Comparison of ENCODE assay signal across 12 mouse cellular contexts in genomic region chr1:194651987-194652386, GRCm38 (mm10). TPM values are rescaled to one million over a fixed set of nuclear protein-coding genes. Genes with fewer than 3 reads are reported as not detected.
DNase-seq lines count a peak whose midpoint lies in the region; ATAC-seq lines count a peak whose summit lies in the region.
"Had no signal": no experiment of that assay in that cellular context is flagged by ENCODE, and none has a peak within 500 bp of the region (broad histone marks: within the 10 kb centered on the region; RNA-seq: fewer than 3 reads in every experiment).

No protein-coding gene starts in this region.

- DNase-seq in liver, result no peak
- DNase-seq in kidney, postnatal 25 days, result peak; percentile 42 to 83
- no peak for DNase-seq in thymus, postnatal 36 days
- DNase-seq in left cerebral cortex, adult 8-10 months (ENCODE audit: low spot score in 2 of 2), result no peak
- DNase-seq: cerebellum, adult 2 months; liver, embryonic 13.5 days had no signal

- H3K4me1 ChIP-seq in liver, embryonic 12.5 days, result no peaks in the 10 kb centered on the region
- peaks cover 12% of the 10 kb centered on the region for H3K4me1 ChIP-seq in heart, embryonic 12.5 days (replicated peaks)
- no peaks in the 10 kb centered on the region for H3K4me1 ChIP-seq in stomach, embryonic 16.5 days (ENCODE audit: control insufficient read depth, insufficient read depth, low read length)
- H3K4me1 ChIP-seq: liver, embryonic 13.5 days had no signal

- 55% methylated on average over 3 of the region's 3 CpGs for WGBS in liver, embryonic 12.5 days (ENCODE audit: insufficient replicate concordance)
- 33% methylated on average over 3 of the region's 3 CpGs for WGBS in heart, embryonic 12.5 days
- 74% methylated on average over 3 of the region's 3 CpGs for WGBS in stomach, embryonic 16.5 days

- no peak overlapping the region for H3K4me2 ChIP-seq in liver, embryonic 12.5 days
- no peak overlapping the region for H3K4me2 ChIP-seq in heart, embryonic 12.5 days
- H3K4me2 ChIP-seq in stomach, embryonic 16.5 days (ENCODE audit: low read depth, low read length), result no peak overlapping the region
- H3K4me2 ChIP-seq: liver, embryonic 13.5 days had no signal

- H3K36me3 ChIP-seq in liver, embryonic 12.5 days, result peaks cover 12% of the 10 kb centered on the region
- peaks cover 31% of the 10 kb centered on the region for H3K36me3 ChIP-seq in heart, embryonic 12.5 days
- H3K36me3 ChIP-seq in stomach, embryonic 16.5 days (ENCODE audit: control insufficient read depth, insufficient read depth, low read length), result peaks cover 2% of the 10 kb centered on the region; the same call in 1 of the 2 replicates

- no peak overlapping the region for H3K27ac ChIP-seq in liver, embryonic 12.5 days
- H3K27ac ChIP-seq in heart, embryonic 12.5 days (ENCODE audit: poor library complexity, severe bottlenecking), result 0 out of 2 replicates have a peak overlapping the region, but pooled peaks have one; percentile 21
- no peak overlapping the region for H3K27ac ChIP-seq in stomach, embryonic 16.5 days (ENCODE audit: low read length)
- H3K27ac ChIP-seq: liver, embryonic 13.5 days had no signal

- 0 out of 2 replicates have a peak, but pooled peaks have one; percentile 37 for ATAC-seq in liver, embryonic 12.5 days
- peak; percentile 57 for ATAC-seq in heart, embryonic 12.5 days (ENCODE audit: insufficient number of reproducible peaks, low FRiP score)
- ATAC-seq in stomach, embryonic 16.5 days (ENCODE audit: insufficient read depth, low FRiP score), result peak; percentile 40; the same call in 1 of the 2 replicates
- ATAC-seq in CD4-positive, CD25-positive, alpha-beta regulatory T cell, adult 4 months, result no peak
- ATAC-seq: forebrain, embryonic 14.5 days; inflammation-experienced regulatory T-cells, adult 6 months had no signal

- H3K4me3 ChIP-seq in liver, embryonic 12.5 days, result no peak overlapping the region
- H3K4me3 ChIP-seq in heart, embryonic 12.5 days, result no peak overlapping the region
- no peak overlapping the region for H3K4me3 ChIP-seq in stomach, embryonic 16.5 days (replicated peaks; ENCODE audit: low read length)
- H3K4me3 ChIP-seq: liver, embryonic 13.5 days had no signal

- H3K9ac ChIP-seq in liver, embryonic 12.5 days, result no peak overlapping the region
- H3K9ac ChIP-seq in heart, embryonic 12.5 days, result no peak overlapping the region
- H3K9ac ChIP-seq in stomach, embryonic 16.5 days (ENCODE audit: low read length), result no peak overlapping the region
- H3K9ac ChIP-seq: liver, embryonic 13.5 days had no signal

- H3K9me3 ChIP-seq in liver, embryonic 12.5 days (replicated peaks), result no peaks in the 10 kb centered on the region
- no peaks in the 10 kb centered on the region for H3K9me3 ChIP-seq in heart, embryonic 12.5 days (replicated peaks)
- peaks cover 3% of the 10 kb centered on the region; the same call in 1 of the 2 replicates for H3K9me3 ChIP-seq in stomach, embryonic 16.5 days (replicated peaks; ENCODE audit: control insufficient read depth, low read length)
- H3K9me3 ChIP-seq: liver, embryonic 13.5 days had no signal

- no peaks in the 10 kb centered on the region for H3K27me3 ChIP-seq in liver, embryonic 12.5 days (replicated peaks)
- H3K27me3 ChIP-seq in heart, embryonic 12.5 days (replicated peaks), result no peaks in the 10 kb centered on the region
- H3K27me3 ChIP-seq in stomach, embryonic 16.5 days (ENCODE audit: control insufficient read depth, insufficient read depth, low read length), result no peaks in the 10 kb centered on the region
- H3K27me3 ChIP-seq: liver, embryonic 13.5 days had no signal

RNA-seq across cellular contexts. Expression of gene Plxna2, which starts 34.0 kb away (rescaled TPM):
- polyA plus RNA-seq in liver, embryonic 12.5 days (2016; fragmentation: Nextera tagmentation; extraction: Ambion mirVana), result 1.8 and 2.1 TPM in 2 replicates
- polyA plus RNA-seq in heart, embryonic 12.5 days (2016; fragmentation: Nextera tagmentation; extraction: Ambion mirVana), result 8.0 and 9.5 TPM in 2 replicates
- polyA plus RNA-seq in stomach, embryonic 16.5 days (2015; fragmentation: Nextera tagmentation; extraction: Ambion mirVana), result 7.3 and 8.2 TPM in 2 replicates
- not detected for polyA plus RNA-seq in CD4-positive, CD25-positive, alpha-beta regulatory T cell, adult 4 months (2017; shearing (Covaris generic))
- total RNA-seq in left cerebral cortex, adult 8-10 months (2022), result 10 to 100 TPM; 81.1 to 87.8 (median 82.6) TPM

Comparison
In these comparisons a context has a peak if more than half of its experiments do, and no peak if none do; other contexts are left out.
1. DNase-seq: peak in kidney, postnatal 25 days (2 of 2); none in liver (single experiment), thymus, postnatal 36 days (0 of 2) and left cerebral cortex, adult 8-10 months (0 of 2).